Mouse (Mus musculus) spleen, postnatal 4 days (tissue): ENCODE measurements around the gene Phactr3.

Experiments
- DNase-seq, 2 experiments: peaks; one replicate each; pipeline ENCODE4 v3.0.0; 2022; ENCODE audit warnings: low spot score in 2 of 2

Gene Phactr3

DNA sequence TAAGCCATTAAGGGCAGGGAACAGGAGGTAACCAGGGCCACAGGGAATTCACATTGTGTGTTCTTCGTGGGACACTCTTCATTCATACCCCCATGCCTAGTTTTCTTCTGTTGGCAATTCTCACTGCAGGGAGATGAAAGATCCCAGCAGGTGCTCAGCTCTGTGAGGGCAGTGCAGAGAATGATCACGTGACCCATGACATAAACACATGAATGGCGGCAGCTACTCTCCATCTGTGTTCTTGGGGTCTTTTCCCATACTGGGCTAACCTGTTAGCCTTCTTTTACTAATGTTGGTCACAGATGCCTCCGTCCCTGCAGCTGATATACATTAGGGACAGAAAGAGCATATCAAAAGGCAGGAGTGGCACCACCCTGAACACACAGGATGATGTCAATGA, 16.9 kb downstream of the Phactr3 start:
- DNase-seq = no peak

DNA sequence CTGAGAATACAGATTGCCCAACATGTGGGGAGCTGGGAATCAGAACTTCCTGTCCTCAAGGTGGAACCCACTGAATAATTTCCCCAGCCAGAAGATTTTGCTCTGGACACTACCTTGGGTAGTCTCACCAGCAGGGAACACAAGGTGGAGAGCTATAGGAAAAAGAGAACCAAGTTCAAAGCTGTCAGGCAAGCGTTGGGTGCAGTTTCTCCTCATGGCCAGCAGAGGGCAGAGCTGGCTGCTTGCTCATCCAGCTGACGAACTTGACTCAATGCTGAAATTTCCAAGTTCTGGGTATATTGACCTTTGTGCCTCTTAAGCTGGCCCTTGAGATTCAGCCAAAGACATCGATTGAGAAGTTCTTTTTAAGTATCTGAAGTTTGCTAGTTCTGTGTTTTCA, 18.7 kb downstream of the Phactr3 start:
- DNase-seq = no peak

DNA sequence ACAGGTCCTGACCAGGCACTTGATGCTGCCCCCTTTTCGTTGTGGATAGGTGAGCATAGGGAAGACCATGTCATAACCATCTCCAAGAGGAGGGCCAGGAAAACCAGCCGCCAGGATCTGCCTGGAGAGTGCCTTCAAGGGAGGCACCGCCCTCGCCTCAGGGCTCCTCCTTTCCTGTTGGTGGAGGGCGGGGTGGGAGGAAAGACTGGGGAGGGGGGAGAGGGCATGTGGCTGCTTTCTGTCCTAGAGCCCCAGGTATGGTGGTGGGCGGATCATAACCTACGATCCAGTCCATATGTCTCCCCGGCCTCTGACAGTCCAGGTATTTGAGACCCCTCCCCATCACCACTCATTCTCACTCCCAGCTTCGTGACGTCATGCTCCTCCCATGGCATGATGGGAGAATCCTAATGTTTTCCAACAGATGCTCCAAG, 22.7 kb downstream of the Phactr3 start:
- DNase-seq = no peak

- DNase-seq = no peak
These were observed 23.7 kb downstream of the Phactr3 start for GRCm38 (mm10) chr2:178142291-178143023.

DNA sequence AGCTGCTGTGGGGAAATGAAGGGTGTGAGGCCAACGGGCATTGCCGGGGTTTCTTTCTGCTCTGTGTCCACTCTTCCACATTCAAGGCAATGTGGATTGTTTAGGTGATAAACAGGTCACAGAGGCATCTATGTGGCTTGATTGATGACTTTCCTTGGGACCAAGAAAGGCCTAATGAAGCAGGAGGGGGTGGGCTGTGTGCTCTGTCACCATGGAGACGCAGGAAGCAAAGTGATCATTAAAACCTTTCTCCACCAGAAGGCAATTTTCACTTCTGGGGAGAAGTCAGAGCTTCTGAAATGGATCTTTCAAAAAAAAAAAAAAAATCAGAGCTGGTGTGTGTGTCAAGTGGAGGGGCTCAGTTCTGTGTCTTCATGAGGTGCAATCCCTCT, 24.2 kb downstream of the Phactr3 start:
- DNase-seq = no peak

- no peak for DNase-seq
These were observed 25.1 kb downstream of the Phactr3 start for GRCm38 (mm10) chr2:178143898-178144297.

DNA sequence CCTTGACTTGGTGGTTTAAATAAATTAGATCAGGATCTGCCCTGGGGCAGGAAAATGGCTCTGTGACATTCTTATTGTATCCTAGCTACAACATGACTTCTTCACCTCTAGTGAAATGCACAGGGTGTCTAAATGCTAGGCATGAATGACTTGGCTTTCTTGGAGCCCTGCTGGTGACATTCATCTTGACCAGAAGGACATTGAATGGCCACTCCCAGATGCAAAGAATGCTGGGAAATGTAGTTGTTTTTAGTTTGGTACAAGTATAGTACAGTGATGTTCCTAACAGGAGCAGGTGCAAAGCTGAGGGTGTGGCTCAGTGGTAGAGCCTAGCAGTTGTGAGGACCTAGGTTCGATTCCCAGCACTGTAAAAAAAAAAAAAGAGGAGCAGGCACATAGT, 30.5 kb downstream of the Phactr3 start:
- DNase-seq = no peak

- DNase-seq = no peak
These were observed 31.9 kb downstream of the Phactr3 start for GRCm38 (mm10) chr2:178150697-178151096.

- DNase-seq = no peak
These were observed 34.8 kb downstream of the Phactr3 start for GRCm38 (mm10) chr2:178153601-178154000.

GRCm38 (mm10) chr2:178154129-178154528, 35.4 kb downstream of the Phactr3 start:
- no peak for DNase-seq

GRCm38 (mm10) chr2:178154576-178154975, 35.8 kb downstream of the Phactr3 start:
- DNase-seq = no peak

GRCm38 (mm10) chr2:178155176-178155916, 36.6 kb downstream of the Phactr3 start:
- DNase-seq = no peak

GRCm38 (mm10) chr2:178155917-178156282, 37.1 kb downstream of the Phactr3 start:
- DNase-seq = no peak

DNA sequence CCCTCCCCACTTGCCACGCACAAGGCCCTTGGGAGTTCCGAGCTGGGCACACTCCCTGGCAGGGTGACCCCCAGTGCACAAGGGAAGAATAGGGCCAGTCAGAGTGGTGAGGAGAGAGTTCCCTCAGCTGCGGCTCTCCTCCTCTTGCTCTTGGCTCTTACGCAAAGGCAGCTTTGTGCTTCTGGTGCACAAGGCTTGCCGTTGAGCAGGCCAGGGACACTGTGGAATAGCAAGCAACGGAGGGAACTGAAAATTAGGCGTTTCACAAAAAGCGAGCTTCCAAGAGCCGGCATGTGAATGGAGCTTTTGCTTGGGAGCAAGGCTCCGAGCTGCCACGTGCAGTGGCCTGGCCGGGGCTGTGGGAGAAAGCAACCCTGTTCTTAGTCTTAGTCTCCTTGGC, 40.2 kb downstream of the Phactr3 start:
- no peak for DNase-seq

DNA sequence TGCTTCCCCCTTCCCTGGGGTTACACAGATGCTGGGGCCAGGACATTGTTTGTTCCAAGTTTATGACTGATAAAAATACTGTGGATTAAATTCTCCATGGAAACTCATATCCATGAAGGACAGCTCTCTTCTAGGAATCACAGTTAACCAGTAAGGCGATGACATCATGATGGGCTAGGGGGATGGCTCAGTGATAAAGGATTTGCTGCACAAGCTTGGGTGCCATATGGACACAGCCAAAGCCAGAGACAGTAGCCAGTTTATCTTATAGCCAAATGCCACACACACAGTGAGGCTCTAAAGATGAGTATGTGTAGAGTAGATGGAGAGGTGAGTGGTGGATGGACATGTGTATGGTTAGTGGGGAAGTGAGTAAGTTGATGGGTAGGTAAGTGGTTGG, 45.2 kb downstream of the Phactr3 start:
- DNase-seq = no peak

DNA sequence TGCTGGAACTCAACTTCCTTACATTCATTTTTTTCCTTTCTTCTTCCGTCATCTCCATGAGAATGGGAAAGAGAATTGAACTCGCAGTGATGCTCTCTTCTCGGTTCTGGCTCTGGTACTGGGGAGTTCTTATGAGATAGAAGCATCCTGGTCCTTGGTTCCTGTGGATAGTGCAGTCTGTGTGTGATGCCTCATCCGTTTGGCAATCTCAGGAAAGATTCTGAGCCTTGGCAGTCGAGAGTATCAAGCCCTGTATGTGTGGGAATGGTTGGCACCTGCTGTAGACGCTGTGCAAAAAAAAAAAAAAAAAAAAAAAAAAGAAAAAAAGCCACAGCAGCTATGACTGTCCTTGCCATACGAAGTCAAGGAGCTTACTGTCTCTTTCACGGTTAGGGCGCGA, 47.2 kb downstream of the Phactr3 start:
- DNase-seq = no peak

DNA sequence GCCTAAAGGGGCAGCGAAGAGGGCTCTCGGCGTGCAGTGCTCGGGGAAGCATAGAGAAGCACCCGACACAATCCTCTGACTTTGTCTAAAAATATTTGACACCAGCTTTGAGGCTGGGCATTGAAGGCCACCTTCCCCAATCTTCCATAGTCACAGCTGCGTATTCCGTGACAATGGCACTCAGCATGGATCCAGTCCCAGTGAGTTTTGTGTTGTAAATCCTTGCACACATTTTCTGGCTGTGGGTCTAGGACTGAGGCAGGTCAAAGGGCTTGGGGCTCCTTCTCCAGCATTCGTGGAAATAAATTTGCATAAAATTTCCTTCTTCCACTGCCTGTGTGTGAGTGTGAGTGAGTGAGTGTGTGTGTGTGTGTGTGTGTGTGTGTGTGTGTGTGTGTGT, 51.2 kb downstream of the Phactr3 start:
- DNase-seq = no peak

DNA sequence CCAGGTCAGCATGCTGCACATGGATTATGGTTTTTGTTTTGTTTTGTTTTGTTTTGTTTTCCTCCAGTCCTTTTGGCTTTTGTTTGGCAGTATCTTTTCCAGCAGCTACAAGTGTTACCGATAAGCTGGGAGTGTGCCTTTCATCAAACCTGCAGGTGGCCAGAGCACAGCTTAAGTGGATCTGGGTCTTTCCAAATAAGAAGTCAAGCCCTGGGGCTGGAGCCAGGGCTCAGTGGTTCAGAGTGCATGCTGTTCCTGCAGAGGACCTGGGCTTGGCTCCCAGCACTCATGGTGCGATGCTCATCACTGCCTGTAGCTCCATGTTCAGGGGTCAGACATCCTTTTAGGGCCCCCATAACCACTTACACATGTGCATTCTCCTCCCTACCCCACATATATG, 55.2 kb downstream of the Phactr3 start:
- DNase-seq = no peak

DNA sequence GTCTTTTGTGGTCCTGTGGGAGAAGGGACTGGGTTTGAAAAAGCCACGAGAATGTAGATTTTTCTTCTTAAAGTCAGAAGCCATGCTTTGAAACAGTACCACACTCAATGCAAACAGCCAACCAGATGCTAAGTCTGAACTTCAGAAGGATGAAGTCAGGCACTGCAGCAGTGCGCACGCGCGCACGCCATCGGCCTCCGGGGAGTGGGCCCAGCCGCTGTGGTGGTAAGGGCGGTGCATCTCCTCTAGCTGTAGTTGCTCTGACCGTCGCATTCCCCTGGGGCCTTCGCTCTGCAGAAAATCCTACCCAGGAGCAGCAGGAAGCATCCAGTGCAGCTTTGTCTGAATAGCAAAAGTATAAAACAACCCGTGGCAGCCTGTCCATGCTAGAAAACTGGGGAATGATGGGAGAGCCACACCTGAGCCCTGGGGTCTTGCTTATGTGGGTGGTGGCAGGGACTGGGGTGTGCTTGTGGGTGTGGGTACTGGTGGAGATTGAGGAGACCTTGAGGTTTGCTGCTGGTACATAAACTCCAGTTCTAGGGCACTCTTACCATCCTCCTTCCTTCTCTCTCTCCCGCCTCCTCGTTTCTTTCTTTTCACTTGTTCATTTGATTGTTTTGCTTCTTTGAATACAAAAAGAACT, 56.6 kb downstream of the Phactr3 start:
- no peak for DNase-seq

DNA sequence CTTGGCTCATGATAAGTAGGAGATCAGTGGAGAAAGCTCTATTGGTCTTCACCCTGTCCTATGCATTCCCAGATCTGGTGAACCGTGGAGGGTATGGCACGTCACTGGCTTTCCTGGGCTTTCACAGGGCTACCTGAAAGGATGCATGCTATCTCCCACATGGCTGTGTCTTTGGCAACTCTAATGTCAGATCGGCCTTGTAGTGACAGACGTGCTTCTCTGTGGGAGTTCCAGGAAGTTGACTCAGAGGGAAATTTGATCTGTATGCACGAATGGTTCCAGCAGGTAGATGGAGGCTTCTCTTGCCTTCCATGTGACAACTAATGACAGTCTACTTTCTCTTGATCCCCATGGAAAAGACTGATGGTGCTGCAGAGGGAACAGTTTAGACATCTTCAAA, 65.5 kb downstream of the Phactr3 start:
- DNase-seq = no peak

DNA sequence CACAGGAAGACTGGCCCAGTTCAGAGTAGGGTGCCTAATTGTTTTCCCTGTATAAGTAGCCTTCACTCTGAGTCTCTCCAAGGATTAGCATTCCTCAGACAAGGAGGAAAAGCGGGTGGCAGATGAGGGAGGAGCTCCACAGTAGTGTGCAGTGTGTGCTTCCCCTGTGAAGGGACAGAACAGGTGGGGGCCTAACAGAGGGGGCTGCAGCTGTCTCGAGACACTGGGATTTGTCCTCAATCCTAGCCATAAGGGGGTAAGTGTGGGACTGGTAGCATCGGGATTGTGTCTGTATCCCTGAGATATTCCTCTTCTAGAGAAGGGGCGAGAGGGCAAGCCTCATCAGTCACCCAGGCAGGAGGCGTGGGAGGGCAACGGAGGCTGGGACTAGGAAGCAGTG, 66.1 kb downstream of the Phactr3 start:
- DNase-seq = no peak

GRCm38 (mm10) chr2:178188988-178189387, 70.2 kb downstream of the Phactr3 start:
- no peak for DNase-seq

GRCm38 (mm10) chr2:178192881-178193280, 74.1 kb downstream of the Phactr3 start:
- no peak for DNase-seq
